In the genomic region with DNA sequence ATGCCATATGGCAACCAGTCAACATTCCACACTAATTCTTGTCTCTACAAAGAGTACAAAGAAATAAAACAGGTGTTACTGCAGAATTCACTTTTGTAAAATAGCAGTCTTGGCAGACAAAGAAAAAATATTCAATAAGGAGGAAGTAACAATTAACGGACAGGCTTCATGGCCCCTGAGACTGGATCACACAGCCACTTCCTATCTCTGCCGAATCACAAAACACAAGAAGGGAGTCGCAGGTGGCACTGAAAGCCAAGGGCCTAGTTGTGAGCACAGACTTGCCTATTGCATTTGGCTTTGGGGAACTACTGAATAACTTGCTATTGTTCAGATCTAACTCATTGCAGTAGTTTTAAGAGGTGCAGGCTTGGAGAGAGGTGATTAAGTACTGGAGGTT, we compare ENCODE assay signal across 16 mouse cellular contexts. TPM values are rescaled to one million over a fixed set of nuclear protein-coding genes. Genes with fewer than 3 reads are reported as not detected.
A peak's percentile ranks its signal among the peaks of the same experiment; 100 is the strongest.
DNase-seq lines count a peak whose midpoint lies in the region; ATAC-seq and TF ChIP-seq lines count a peak whose summit lies in the region.
"Had no signal": no experiment of that assay in that cellular context is flagged by ENCODE, and none has a peak within 500 bp of the region (broad histone marks: within the 10 kb centered on the region; RNA-seq: fewer than 3 reads in every experiment).

No protein-coding gene starts in this region.

- H3K27ac ChIP-seq in thymus, adult 2 months (ENCODE audit: control insufficient read depth, insufficient read depth, low read length) = no peak overlapping the region
- peak overlapping the region; percentile 54 for H3K27ac ChIP-seq in small intestine, adult 2 months (ENCODE audit: insufficient read depth, low read depth, low read length)
- no peak overlapping the region for H3K27ac ChIP-seq in kidney, embryonic 14.5 days (ENCODE audit: low read depth, low read length)
- H3K27ac ChIP-seq in layer of hippocampus, adult 2 months = no peak overlapping the region
- H3K27ac ChIP-seq: embryonic facial prominence, embryonic 15.5 days; hindbrain, embryonic 13.5 days had no signal

- DNase-seq in thymus, postnatal 0 days (ENCODE audit: low spot score) = peak; percentile 57
- DNase-seq in thymus, adult 2 months = no peak
- no peak for DNase-seq in urinary bladder, postnatal 4 days (ENCODE audit: low spot score in 2 of 2)
- no peak for DNase-seq in layer of hippocampus, adult 2 months (ENCODE audit: low spot score in 2 of 2)
- DNase-seq: adrenal gland, adult 8-10 months; cerebellum, adult 2 months; kidney, adult 18-20 months; kidney, postnatal 4 days; layer of hippocampus, postnatal 36 days; left cerebral cortex, postnatal 4 days had no signal

- H3K9ac ChIP-seq in kidney, embryonic 14.5 days (ENCODE audit: low read depth, low read length) = no peak overlapping the region
- H3K9ac ChIP-seq: embryonic facial prominence, embryonic 15.5 days; hindbrain, embryonic 13.5 days had no signal

- H3K4me2 ChIP-seq in kidney, embryonic 14.5 days (replicated peaks; ENCODE audit: low read depth, low read length) = no peak overlapping the region
- H3K4me2 ChIP-seq: embryonic facial prominence, embryonic 15.5 days; hindbrain, embryonic 13.5 days had no signal

- H3K9me3 ChIP-seq in kidney, embryonic 14.5 days (ENCODE audit: control insufficient read depth, low read length) = no peaks in the 10 kb centered on the region
- H3K9me3 ChIP-seq: embryonic facial prominence, embryonic 15.5 days; hindbrain, embryonic 13.5 days had no signal

- peaks cover 19% of the 10 kb centered on the region for H3K4me1 ChIP-seq in thymus, adult 2 months (replicated peaks; ENCODE audit: control insufficient read depth, insufficient read depth, low read length)
- H3K4me1 ChIP-seq in small intestine, adult 2 months (ENCODE audit: control insufficient read depth, insufficient read depth, insufficient read length, low read length) = peaks cover 16% of the 10 kb centered on the region
- no peaks in the 10 kb centered on the region for H3K4me1 ChIP-seq in kidney, embryonic 14.5 days (ENCODE audit: control insufficient read depth, insufficient read depth, low read length)
- H3K4me1 ChIP-seq: hindbrain, embryonic 13.5 days had no signal

- H3K27me3 ChIP-seq in thymus, adult 2 months (ENCODE audit: control insufficient read depth, insufficient read depth, low read length) = no peaks in the 10 kb centered on the region
- H3K27me3 ChIP-seq in small intestine, adult 2 months (ENCODE audit: control insufficient read depth, insufficient read depth, low read length) = no peaks in the 10 kb centered on the region
- H3K27me3 ChIP-seq in kidney, embryonic 14.5 days (ENCODE audit: control insufficient read depth, insufficient read depth, low read length) = no peaks in the 10 kb centered on the region
- H3K27me3 ChIP-seq: embryonic facial prominence, embryonic 15.5 days; hindbrain, embryonic 13.5 days had no signal

- no peak overlapping the region for H3K4me3 ChIP-seq in thymus, adult 2 months (ENCODE audit: control insufficient read depth, insufficient read depth, low read length)
- no peak overlapping the region for H3K4me3 ChIP-seq in small intestine, adult 2 months (ENCODE audit: low read depth, low read length)
- no peak overlapping the region for H3K4me3 ChIP-seq in kidney, embryonic 14.5 days (ENCODE audit: low read length)
- H3K4me3 ChIP-seq in layer of hippocampus, adult 2 months = no peak overlapping the region
- H3K4me3 ChIP-seq: embryonic facial prominence, embryonic 15.5 days; hindbrain, embryonic 13.5 days had no signal

- no peaks in the 10 kb centered on the region for H3K36me3 ChIP-seq in thymus, adult 2 months (ENCODE audit: control insufficient read depth, insufficient read depth, low read length)
- peaks cover 12% of the 10 kb centered on the region for H3K36me3 ChIP-seq in small intestine, adult 2 months (ENCODE audit: control insufficient read depth, insufficient read depth, low read length)
- no peaks in the 10 kb centered on the region for H3K36me3 ChIP-seq in kidney, embryonic 14.5 days (ENCODE audit: control insufficient read depth, insufficient read depth, low read length)
- H3K36me3 ChIP-seq: embryonic facial prominence, embryonic 15.5 days; hindbrain, embryonic 13.5 days had no signal

- peak; percentile 30 for ATAC-seq in common myeloid progenitor, adult 5-6 weeks (replicated peaks; ENCODE audit: low read depth, poor library complexity, severe bottlenecking)
- ATAC-seq in kidney, embryonic 14.5 days (ENCODE audit: low FRiP score, low TSS enrichment) = no peak
- ATAC-seq: lung, postnatal 0 days had no signal

- TF ChIP-seq POLR2A in thymus, adult 2 months (IDR thresholded peaks at IDR 0.05; ENCODE audit: control insufficient read depth, extremely low read depth, insufficient read depth, low read length, poor library complexity) = no peak
- no peak for TF ChIP-seq POLR2A in small intestine, adult 2 months (IDR thresholded peaks at IDR 0.05; ENCODE audit: low read depth, low read length)

- no peak for TF ChIP-seq CTCF in thymus, adult 2 months (IDR thresholded peaks at IDR 0.05; ENCODE audit: borderline replicate concordance, control insufficient read depth, extremely low read depth, insufficient read depth, low read length, poor library complexity)
- no peak for TF ChIP-seq CTCF in small intestine, adult 2 months (IDR thresholded peaks at IDR 0.05; ENCODE audit: extremely low read depth, insufficient read length, insufficient replicate concordance, low read depth, low read length)
- no peak for TF ChIP-seq CTCF in layer of hippocampus, adult 2 months (conservative IDR thresholded peaks at IDR 0.05)

- 5% methylated on average over 3 of the region's 3 CpGs for WGBS in thymus, adult 2 months
- 38% methylated on average over 3 of the region's 3 CpGs for WGBS in small intestine, adult 2 months
- WGBS in kidney, embryonic 14.5 days = 87% methylated on average over 3 of the region's 3 CpGs

RNA-seq across cellular contexts. Expression of gene Dpp4, which starts 19.9 kb away (rescaled TPM):
- 58.4 and 69.5 TPM in 2 replicates for polyA plus RNA-seq in thymus, postnatal 0 days (2015; fragmentation: Nextera tagmentation; extraction: Ambion mirVana)
- 20.0 and 23.5 TPM in 2 replicates for polyA plus RNA-seq in thymus, adult 2 months (2012; rRNA removed)
- 28.5 and 39.8 TPM in 2 replicates for total RNA-seq in common myeloid progenitor, adult 5-6 weeks (2017)
- 12.8 and 77.5 TPM in 2 replicates for polyA plus RNA-seq in small intestine, adult 2 months (2012; rRNA removed)
- 31.8 and 70.1 TPM in 2 replicates for polyA plus RNA-seq in kidney, embryonic 14.5 days (2014; fragmentation: Nextera tagmentation; extraction: Ambion mirVana)
- under 1 TPM; 0.54 to 0.66 TPM for total RNA-seq in layer of hippocampus, adult 2 months (2021)
